Mouse (Mus musculus) c-Kit-negative CD71-positive TER-119-positive erythroid progenitor cells, embryonic 14.5 days (primary cell): Measurements from ENCODE around the gene Qpct.

Experiments
- DNase-seq: peaks from one replicate; pipeline ENCODE4 v3.0.0-alpha.2; 2013; ENCODE audit warnings: low read depth, low spot score

The Qpct gene

GRCm38 (mm10) chr17:79051606-79052005, at the start of gene Qpct:
Gene Qpct (plus strand): TSS chr17:79051906.
- no peak for DNase-seq

GRCm38 (mm10) chr17:79013625-79014024, 38.1 kb upstream of the Qpct start:
- DNase-seq = no peak

GRCm38 (mm10) chr17:79014911-79015685, 36.6 kb upstream of the Qpct start:
- DNase-seq = no peak

GRCm38 (mm10) chr17:79015831-79016230, 35.9 kb upstream of the Qpct start:
- DNase-seq = no peak

GRCm38 (mm10) chr17:79018422-79018821, 33.3 kb upstream of the Qpct start:
- no peak for DNase-seq

- no peak for DNase-seq
Observed at GRCm38 (mm10) chr17:79019726-79020207, 31.9 kb upstream of the Qpct start.

- DNase-seq = no peak
Observed at GRCm38 (mm10) chr17:79020208-79020983, 31.3 kb upstream of the Qpct start, which contains the start of gene Prkd3. Gene Prkd3 (minus strand): TSS chr17:79020816.

GRCm38 (mm10) chr17:79020984-79021335, 30.7 kb upstream of the Qpct start:
- DNase-seq = no peak

- DNase-seq = no peak
Observed at GRCm38 (mm10) chr17:79022746-79023145, 29.0 kb upstream of the Qpct start.

- DNase-seq = no peak
Observed at GRCm38 (mm10) chr17:79024544-79024943, 27.2 kb upstream of the Qpct start.

GRCm38 (mm10) chr17:79029226-79029625, 22.5 kb upstream of the Qpct start:
- DNase-seq = no peak

- no peak for DNase-seq
Observed at GRCm38 (mm10) chr17:79031569-79031968, 20.1 kb upstream of the Qpct start.

GRCm38 (mm10) chr17:79032782-79033181, 18.9 kb upstream of the Qpct start:
- no peak for DNase-seq

GRCm38 (mm10) chr17:79039660-79040059, 12.0 kb upstream of the Qpct start:
- no peak for DNase-seq

- DNase-seq = no peak
Observed at GRCm38 (mm10) chr17:79043705-79044104, 8.0 kb upstream of the Qpct start.

GRCm38 (mm10) chr17:79052088-79052812, 544 bp downstream of the Qpct start:
- DNase-seq = no peak

GRCm38 (mm10) chr17:79058271-79058670, 6.6 kb downstream of the Qpct start:
- DNase-seq = no peak

GRCm38 (mm10) chr17:79060221-79060620, 8.5 kb downstream of the Qpct start:
- DNase-seq = no peak

GRCm38 (mm10) chr17:79064250-79064649, 12.5 kb downstream of the Qpct start:
- DNase-seq = no peak

GRCm38 (mm10) chr17:79068581-79068980, 16.9 kb downstream of the Qpct start:
- DNase-seq = no peak

GRCm38 (mm10) chr17:79069019-79069418, 17.3 kb downstream of the Qpct start:
- no peak for DNase-seq
